Mouse (Mus musculus): Measurements from ENCODE around the gene Kiss1.
A peak's percentile ranks its signal among the peaks of the same experiment; 100 is the strongest.

Kiss1 gene

DNA sequence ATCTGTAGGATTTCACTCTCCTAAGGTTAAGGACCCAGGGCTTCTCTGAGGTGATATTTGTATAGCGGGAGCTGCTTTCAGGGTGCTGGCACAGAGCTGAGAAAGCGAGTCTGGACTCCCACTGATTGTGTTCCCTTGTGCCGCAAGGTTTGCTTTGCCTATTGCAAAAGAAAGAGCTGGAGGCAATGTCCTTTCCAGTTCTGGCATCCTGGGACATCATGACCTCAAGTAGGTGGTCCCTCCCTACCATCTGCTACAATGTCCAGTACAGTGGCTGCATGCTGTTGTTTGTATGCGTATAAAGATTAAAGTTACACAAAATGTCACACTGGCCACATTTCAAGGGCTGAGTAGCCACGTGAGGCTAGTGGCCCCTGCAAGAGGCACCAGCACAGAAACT lies 40.4 kb downstream of the Kiss1 start:
- no peak for DNase-seq (ENCODE audit: low spot score in 2 of 2)

DNA sequence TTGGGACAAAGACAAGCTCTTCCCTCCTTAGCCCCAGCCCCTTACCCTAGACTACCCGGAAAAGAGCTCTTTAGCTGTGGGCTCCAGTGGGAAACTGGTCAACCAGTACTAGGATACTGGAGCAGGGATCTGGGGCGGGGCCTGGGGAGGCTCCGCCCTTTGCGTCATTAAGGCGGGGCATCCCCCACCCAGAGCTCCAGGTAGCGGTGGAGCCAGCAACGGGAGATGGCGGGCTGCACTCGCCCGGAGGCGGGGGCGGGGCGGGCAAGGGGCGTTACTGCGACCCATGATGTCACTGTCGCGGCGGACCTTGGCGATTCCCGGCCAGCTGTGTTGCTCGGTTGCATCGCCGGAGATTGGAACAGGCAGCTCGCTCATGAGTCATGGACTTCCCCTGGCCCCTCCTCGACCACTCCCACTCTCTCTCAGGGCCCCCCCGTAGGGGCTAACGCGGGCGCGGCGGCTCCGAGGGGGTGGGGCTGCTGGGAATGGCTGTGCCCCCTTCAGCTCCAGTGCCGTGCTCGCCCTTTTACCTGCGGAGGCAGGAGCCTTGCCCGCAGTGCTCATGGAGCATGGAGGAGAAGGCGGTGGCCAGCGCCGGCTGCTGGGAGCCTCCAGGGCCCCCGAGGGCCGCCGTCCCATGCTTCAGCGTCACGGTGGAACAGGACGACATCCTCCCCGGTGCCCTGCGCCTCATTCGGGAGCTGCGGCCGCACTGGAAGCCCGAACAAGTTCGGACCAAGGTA lies 41.8 kb downstream of the Kiss1 start, which contains the start of gene Etnk2:
Gene Etnk2, plus strand, starts transcription at position 297 of the 746 bp plus-strand sequence.
- DNase-seq (ENCODE audit: low spot score in 2 of 2) = peak; percentile 61 to 64

DNA sequence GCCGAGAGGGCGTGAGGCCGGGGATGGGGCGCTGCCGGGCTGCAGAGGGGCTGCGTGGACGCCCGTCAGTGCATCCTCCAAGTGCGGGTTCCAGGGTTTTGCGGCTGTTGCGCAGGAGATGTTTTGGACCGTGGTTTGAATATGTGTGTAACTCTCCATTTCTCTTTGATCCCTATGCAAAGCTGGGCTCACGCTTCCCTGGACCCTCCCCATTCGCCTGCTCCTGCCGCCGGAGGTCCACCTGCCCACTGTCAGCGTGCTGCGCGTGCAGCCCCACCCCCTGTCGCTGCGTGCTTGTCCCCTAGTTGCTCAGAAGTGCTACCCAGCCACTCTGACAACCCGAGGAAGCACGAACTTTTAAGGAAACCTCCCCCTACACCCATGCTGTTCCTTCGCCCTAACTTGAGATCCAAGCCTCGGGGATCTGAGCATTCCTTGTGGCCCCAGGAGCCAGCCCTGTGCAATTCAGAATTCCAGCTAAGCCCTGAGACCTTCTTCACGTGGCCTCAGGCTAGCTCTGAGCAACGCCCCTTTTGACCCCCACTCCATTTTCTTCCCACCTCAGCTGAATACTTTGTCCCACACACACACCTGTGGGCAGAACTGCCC lies 42.5 kb downstream of the Kiss1 start:
- DNase-seq (ENCODE audit: low spot score in 2 of 2) = no peak

DNA sequence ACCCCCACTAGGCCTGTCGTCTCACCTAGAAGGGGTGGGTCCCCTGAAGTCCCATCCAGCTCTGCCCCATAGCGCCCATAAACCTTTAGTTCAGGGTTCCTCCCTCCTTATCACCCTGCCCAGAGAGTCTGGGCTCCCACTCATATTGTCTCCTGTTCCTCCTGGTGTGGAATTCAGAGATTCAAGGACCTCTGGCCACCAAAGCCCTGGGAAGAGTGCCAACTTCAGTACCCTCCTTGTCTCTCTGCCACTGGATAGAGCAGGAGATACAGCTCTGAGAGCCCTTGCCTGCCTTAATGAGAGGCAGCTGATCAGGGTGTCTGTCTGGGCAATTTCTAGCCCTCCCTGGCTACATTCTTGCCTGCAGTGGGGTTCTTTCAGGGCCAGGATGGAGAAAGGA lies 43.2 kb downstream of the Kiss1 start:
- DNase-seq (ENCODE audit: low spot score in 2 of 2) = no peak

DNA sequence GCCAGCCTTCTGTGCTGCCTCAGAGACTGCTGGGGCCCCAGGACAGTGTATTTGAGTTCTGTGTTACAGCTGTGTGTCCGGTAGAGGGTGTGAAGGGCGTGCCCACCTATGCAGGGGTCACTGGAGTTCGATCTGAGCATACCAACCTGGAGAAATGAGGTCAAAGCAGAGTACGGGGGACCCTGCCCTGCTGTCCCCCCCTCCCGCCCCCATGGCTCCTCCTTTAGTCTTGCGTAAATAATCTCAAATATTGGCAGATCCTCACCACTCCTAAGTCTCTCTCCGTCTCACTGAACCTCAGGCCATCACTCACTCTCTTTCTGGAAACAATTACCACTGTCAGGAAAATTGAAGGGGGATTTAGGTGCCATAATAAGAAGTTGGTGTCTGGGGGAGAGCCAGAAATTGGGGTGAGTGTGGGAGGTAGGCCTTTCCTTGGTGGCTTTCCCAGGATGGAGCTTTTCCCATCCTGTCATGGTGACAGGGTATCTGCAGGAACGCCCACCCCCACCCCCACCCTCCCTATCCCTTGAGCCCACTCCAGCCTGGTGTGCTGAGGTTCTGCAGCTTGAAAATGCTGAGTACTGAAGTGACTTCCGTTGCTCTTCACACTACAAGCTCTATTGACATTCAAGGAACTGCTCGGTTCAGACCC lies 45.4 kb downstream of the Kiss1 start:
- DNase-seq (ENCODE audit: low spot score in 2 of 2) = no peak

DNA sequence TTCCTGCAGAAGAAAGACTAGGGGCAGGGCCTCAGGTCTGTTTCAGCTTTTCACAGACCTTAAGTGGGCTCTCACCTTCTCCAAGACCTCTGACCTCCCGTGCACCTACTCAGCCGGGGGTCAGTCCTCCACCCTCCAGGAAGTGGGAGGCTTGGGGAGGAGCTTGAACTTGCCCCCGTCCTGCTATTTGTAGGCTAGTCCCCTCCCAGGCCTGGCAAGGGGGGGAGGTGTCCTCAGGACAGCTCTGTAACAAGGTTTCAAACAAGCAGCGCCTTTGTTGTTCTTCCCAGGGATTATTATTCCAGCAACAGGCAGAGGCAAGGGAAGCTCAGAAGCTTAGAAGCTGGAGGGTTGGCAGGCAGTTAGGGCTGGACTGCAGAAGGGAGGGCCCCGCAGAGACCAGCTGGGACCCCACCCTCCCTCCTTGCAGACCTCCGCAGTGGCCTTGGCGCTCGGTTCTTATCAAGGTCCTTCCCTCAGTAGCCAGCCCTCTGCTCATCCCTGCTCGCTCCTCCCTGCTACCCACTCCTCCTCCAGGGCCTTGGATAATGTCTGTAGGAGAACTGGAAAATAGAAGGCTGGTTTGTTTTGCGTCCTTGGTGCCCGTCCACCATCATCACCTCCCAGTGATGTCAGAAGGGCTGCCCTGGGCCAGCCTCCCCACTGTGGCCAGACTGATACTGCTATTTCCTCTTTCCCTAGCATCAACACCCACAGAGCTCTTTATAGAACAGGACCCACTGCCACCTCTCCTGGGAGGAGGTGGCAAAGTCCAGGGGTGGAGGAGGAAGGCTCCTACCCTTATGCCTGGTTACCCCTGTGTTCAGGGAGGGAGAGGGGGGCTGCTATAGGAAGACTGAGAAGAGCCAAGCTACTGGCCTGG lies 46.2 kb downstream of the Kiss1 start:
- no peak for DNase-seq (ENCODE audit: low spot score in 2 of 2)

DNA sequence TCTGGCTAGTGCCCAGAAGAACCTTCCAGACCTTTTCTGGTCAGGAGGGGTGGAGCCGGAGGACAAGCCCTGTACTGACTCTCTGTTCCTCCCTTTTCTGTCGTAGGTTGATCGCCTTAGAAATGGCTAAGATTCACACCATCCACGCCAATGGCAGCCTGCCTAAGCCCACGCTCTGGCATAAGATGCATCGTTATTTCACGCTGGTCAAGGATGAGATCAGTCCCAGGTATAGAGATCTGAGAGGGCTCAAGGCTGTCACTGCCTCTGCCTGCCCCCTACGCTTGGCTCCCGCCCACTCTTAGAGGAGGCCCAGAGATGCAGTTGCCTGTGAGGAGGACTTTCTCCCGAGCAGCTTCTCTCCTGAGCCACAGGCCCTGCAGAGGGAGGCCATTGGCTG lies 47.0 kb downstream of the Kiss1 start:
- DNase-seq (ENCODE audit: low spot score in 2 of 2) = peak; percentile 63 to 76

DNA sequence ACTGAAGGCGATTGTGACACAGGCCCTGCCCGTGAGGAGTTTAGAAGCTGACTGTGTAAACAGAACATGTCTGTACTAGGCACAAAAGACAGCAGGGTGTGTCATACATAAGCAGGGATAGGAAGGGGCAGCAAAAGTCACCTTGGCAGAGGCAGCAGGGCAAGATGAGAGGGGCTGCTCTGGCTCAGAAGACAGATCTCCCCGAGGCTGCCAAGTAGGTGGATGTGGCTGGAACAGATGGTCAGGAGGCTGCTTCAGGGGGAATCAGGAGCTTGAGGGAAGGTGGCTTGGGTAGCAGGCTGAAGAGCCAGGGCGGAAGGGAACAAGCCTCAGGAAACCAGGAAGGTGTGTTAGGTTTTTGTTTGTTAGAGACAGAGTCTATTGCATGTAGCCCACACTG lies 48.7 kb downstream of the Kiss1 start:
- no peak for DNase-seq (ENCODE audit: low spot score in 2 of 2)

DNA sequence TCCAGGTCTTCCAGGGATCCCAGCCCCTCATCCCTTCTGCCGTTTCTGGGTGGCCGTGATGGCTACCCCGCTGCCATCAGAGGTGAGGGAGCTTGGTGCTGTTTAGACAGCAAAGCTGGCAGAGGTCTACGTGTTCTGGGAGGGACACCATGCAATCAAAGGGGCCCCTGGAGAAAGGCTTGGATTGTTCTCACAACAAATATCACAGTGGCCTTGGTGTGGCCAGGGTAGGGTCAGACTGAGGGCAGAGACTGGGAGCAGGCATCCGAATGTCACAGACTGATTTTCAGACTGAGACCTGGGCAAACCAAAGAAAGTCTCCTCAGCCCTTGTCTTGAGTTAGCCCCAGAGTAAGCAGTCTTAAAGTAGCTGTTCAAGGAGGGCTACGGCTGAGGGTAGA lies 49.8 kb downstream of the Kiss1 start:
- no peak for DNase-seq (ENCODE audit: low spot score in 2 of 2)

DNA sequence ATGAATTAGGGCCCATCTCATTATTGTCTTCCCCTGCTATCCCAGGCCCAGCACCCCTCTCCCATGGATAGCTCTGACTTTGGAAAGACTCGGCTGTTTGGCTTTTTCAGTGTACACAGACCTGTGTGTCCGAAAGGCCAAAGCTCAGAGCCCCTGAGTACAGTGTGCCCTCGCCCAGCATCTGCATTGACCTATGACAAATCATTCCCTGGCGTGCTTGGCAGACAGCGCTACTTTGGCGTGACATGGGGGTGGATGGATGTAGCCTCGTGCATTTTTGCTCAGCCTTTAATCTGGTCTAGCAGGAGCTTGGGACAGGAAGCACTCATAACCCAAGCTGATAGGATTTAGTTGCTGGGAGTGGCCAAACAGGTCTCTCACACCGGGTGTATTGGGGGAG lies 50.4 kb downstream of the Kiss1 start:
- no peak for DNase-seq (ENCODE audit: low spot score in 2 of 2)

DNA sequence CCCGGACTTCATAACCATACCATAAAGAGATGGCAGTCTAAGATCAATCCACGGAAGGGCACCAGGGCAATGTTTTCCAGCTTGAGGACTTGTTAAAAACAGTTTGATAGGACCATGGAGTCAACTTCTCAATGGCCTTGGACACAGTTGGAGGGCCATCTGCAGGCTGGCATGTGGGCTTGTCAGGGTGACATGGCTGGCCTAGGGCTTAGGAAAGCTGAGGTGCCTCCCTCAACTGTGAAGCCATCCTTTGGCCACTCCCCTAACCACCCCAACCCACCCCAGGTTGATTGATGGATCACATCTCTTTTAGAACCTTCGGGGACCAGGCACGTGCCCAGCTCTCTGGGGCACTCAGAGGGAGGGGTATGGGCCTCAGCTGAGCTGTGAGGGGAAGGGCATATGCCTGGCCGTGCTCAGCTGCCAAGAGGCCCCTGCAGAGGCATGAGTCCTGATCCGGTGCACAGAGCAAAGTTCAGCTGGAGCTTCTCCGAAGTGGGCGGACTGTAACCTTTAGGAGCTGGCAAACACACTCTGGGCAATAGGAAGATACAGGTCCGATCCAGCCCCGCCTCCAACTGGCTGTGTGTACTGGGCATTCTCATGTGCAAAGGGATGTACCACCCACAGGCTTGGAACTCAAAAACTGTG lies 54.1 kb downstream of the Kiss1 start:
- no peak for DNase-seq (ENCODE audit: low spot score in 2 of 2)

DNA sequence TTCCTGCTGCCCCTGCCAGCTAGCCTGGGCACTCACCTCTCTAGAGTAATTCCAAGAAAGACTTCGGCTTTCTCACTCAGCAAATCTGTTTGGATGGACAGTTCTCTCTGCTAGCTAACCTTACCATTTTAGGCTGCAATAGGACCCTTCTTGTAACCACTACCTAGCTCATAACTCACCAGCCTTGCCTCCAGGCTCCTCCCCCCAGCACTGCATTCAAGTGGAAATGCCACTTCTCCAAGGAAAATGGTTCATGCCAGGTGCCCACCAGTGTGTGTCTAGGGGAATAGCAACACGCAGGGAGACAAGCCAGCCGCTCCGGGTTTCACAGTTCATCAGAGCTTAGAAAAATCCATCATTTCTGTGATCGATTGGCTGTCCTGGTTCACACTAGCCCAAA lies 55.9 kb downstream of the Kiss1 start:
- no peak for DNase-seq (ENCODE audit: low spot score in 2 of 2)
